Mouse (Mus musculus): ENCODE measurements at regions not wholly inside any gene's neighbourhood (a gene's known extent, or its start where the extent isn't known, plus 50 kb on each side); places are given as distances from the start of the nearest gene placed in this dataset.

DNA sequence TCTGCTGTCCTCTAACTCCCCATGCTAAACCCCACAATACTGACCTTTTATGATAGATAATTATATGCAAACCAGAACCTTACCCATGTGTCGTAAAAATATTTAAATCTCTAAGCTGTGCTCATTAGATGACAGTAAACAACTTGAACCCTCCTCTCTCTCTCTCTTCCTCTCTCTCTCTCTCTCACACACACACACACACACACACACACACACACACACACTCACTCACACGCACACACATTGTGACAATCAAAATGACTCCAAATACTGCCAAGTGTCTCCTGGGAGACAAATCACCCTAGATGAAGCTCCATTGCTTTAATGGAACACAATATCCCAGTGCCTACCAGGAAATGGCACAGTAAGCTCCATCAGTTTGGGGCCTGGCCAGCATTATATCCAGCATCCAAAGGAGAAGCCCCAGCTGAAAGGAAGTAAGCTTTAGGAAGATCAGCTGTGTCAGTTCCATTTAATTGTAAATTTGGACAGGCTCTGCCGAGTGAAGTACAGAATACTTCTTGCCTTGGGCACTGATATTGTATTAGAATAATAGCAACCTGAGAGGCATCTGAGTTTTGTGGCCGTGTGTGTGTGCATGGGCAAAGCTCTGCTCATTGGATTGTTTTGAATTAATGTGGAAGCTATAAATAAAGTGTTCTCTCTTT is 220.7 kb downstream of the Fam84b start:
- intact Hi-C loops (cut with DNase I) = no loop called here

DNA sequence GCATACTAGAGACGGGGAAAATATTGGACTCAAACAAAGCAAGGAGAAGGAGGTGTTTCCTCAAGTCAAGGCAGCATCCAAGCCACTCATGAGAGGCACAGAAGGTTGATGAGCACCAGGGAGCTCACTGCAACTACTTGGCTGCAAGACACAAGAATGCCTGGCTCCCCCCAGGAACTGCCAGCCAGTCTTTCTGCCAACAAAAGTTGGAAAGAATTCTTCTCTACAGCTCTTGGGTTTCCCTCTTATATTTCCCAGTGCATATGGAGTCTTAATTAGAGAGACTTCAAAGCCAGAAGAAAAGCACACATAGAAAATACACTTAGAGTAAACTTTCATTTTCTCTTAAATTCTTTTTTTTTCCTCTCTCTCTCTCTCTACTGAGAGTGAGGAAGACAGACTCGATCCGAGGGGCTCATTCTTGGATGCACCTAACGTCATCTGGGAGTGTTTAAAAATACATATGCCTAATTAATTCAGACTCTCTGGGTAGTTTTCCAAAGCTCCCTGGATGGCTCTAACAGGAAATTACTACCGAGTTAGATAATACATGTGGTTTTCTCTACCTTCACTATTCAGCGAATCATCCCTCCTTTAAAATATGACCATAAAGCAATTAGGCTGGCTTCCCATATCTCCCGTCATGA is 222.7 kb downstream of the Fam84b start:
- intact Hi-C loops (cut with DNase I) = no loop called here

DNA sequence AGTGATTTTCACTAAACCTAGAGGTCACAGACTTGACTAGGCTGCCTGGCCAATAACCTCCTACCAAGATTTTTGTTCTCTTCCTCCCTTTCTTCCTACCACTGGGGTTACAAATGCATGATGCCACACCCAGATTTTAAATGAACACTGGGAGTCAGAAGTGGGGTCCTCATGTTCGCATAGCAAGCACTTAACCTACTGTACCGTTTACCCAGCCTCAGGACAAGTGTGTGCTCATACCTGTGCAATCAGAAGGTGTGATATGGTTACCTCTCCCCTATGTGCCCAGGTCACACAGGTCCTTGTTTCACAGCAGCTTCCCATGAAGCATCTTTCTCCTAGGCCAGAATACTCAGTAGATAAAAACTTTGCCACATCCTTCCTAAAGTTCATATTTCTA is 234.8 kb downstream of the Fam84b start:
- intact Hi-C loops (cut with DNase I) = no loop called here

DNA sequence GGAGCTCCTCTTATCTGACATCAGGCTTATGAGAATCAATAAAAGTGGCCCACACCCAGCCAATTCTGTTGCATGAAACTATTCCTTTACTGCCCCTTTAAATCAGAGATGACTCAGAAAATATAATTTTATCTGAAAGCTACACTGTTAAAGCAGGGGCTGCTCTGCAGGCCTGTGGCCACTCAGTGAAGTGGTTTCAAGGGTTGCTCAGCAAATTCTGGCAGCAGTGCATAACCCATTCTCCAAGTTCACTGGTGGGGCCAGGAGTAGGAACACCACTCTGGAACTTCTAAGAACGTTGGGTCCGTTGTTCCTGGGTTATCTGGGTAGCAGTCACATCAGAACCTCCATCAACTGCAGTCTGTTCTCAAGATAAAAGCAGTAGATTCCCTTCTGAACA is 236.2 kb downstream of the Fam84b start:
- intact Hi-C loops (cut with DNase I) = no loop called here

DNA sequence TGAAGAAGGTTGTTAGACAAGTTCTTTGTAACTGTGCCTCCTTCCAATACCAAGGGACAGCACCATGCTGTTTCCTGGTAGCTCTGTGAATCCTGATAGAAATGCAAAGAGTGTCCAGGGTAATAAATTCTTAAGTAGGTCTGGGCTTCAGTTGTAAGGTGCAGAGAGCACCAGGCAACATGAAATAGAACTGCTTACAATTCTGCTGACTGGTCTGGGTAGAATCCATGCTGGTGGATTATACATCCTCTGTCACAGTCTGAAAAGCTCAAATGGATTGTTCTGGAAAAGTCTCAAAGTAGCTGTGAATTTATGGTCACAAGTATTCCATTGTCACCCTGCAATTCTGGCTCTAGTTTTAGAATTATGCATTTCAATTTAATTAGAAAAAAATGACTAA is 251.7 kb downstream of the Fam84b start:
- intact Hi-C loops (cut with DNase I) = no loop called here

GRCm38 (mm10) chr15:60577084-60577483 is 276.5 kb downstream of the Fam84b start:
- intact Hi-C loops (cut with DNase I) = no loop called here

GRCm38 (mm10) chr15:60566267-60566666 is 287.3 kb downstream of the Fam84b start:
- intact Hi-C loops (cut with DNase I) = no loop called here

- intact Hi-C loops (cut with DNase I) = no loop called here
Measured at GRCm38 (mm10) chr15:60565017-60565416, 288.6 kb downstream of the Fam84b start.

DNA sequence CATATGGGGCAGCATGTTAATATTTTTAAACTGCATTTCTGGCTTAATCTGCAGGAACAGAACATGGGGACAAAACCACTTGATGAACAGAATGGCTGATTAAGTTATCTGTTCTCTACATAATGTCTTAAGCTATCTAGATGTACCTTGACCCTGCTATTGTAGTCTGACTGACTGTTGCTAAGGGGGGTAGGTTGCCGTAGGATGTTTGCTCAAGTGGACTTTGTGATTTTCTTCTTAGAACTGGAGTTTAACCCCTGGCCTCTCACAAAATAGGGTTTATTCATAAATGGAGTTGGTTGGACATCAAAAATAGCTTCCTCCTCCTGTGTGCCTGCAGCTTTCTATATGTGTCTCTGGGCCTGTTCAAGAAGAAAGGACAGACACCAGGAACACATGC is 292.9 kb downstream of the Fam84b start:
- intact Hi-C loops (cut with DNase I) = no loop called here

- intact Hi-C loops (cut with DNase I) = no loop called here
Measured at GRCm38 (mm10) chr15:60555691-60556090, 297.9 kb downstream of the Fam84b start.

GRCm38 (mm10) chr15:60554587-60554986 is 299.0 kb downstream of the Fam84b start:
- intact Hi-C loops (cut with DNase I) = no loop called here

- intact Hi-C loops (cut with DNase I) = no loop called here
Measured at GRCm38 (mm10) chr15:60548045-60548444, 305.5 kb downstream of the Fam84b start.

DNA sequence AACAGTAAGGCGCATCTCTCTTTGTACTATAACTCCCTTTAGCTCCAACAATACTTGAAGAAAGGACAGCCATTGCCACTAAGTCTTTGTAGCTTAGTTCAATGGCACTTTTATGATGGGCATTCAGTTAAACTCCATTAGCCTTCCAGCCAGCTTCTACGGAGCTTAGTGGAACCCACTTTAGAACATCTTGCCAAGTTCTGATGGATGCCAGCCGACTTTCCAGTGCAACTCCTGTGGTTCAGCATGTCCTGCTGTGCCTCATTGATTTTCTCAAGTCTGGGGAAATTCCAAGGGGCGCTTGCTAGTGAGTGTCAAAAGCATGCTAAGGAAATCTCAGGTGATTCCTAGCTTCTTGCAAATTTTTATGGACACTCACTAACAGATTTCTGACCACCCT is 316.4 kb downstream of the Fam84b start:
- intact Hi-C loops (cut with DNase I) = no loop called here

GRCm38 (mm10) chr15:60534701-60535100 is 318.9 kb downstream of the Fam84b start:
- intact Hi-C loops (cut with DNase I) = no loop called here

DNA sequence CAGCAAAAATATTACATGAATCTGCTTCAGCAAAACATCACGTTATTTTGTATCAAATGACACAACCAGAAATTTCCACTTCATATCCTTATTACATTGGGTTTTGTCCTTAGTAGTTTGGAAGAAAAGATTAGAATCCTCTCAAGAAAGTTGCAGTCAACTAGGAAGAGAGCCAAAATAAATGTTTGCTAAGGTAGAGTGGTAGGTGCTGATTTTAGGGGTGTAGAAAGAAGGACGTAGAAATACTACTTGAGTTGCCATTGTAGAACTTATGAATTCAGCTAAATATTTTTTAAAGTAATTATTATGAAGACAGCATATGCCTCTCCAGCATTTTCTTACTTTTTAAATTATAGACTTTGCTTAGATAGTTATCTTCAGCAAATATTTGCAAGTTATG is 336.8 kb downstream of the Fam84b start:
- intact Hi-C loops (cut with DNase I) = no loop called here

GRCm38 (mm10) chr15:60476755-60477310 is 376.7 kb downstream of the Fam84b start:
- intact Hi-C loops (cut with DNase I) = no loop called here

- intact Hi-C loops (cut with DNase I) = no loop called here
Measured at GRCm38 (mm10) chr15:60475086-60475485, 378.5 kb downstream of the Fam84b start.

GRCm38 (mm10) chr15:60431916-60432315 is 415.5 kb upstream of the 4933412E24Rik start:
- intact Hi-C loops (cut with DNase I) = no loop called here

DNA sequence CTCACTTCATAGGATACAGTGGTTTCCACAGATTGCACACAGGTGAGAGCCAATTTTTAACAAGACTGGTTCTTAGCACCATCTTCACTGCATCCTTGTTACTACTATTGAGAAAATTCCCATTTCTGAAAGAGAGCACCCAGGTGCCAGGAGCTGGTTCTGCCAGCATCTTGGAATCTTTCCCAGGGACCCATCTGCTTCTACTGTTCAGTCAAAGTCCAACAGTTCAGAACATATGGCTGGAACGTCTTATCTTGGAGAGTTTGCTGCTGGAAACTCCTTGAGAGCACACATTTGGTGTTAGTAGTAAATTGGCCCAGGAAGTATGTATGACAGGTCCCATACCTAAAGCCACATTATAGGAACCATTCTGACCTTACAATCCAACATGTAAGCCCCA is 402.7 kb upstream of the 4933412E24Rik start:
- intact Hi-C loops (cut with DNase I) = no loop called here

GRCm38 (mm10) chr15:60392267-60392666 is 375.9 kb upstream of the 4933412E24Rik start:
- intact Hi-C loops (cut with DNase I) = no loop called here

DNA sequence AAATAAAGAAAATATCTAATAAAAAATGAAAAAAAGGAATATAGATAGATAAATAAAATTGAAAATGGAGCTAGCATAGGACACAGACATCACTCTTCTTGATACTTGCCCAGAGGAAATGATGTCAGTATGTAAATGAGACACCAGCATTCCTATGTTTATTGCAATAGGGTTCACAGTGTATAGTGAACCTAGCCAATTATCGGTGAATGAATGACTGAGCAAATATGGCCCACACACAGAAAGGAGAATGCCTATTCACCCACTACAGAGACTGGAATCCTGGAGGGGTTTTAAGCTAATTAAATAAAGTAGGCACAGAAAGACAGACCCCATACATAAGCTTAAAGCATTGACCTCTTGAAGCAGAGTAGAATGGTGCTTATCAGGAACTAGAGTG is 373.9 kb upstream of the 4933412E24Rik start:
- intact Hi-C loops (cut with DNase I) = no loop called here

- intact Hi-C loops (cut with DNase I) = no loop called here
Measured at GRCm38 (mm10) chr15:60387962-60388361, 371.5 kb upstream of the 4933412E24Rik start.
